Mouse (Mus musculus): ENCODE measurements around the gene Tas2r114. TPM values are rescaled to one million over a fixed set of nuclear protein-coding genes. Genes with fewer than 3 reads are reported as not detected.

Tas2r114 gene
- not detected for polyA plus RNA-seq (2017; shearing (Covaris generic))

DNA sequence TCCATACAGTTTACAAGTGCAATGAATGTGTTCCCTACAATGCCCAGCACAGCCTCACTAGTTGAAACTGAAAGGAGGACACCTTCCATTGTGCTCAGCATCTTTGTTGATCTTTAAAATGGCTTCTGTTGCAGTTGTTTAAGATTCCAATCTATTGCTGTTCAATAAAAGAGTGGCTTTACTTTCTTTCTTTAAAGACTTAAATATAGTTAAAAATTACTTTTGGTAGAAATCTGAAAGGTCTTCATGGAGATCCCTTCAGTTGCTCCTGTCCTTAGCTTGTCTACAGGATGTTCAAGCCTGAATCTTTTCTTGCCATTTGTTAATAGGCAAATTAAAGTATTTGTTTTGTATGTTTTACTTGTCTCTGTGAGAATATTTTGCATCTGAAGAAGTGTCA is at the start of gene Tas2r114:
Tas2r114 (minus strand) TSS at position 101 of the 400 bp plus-strand sequence.

DNA sequence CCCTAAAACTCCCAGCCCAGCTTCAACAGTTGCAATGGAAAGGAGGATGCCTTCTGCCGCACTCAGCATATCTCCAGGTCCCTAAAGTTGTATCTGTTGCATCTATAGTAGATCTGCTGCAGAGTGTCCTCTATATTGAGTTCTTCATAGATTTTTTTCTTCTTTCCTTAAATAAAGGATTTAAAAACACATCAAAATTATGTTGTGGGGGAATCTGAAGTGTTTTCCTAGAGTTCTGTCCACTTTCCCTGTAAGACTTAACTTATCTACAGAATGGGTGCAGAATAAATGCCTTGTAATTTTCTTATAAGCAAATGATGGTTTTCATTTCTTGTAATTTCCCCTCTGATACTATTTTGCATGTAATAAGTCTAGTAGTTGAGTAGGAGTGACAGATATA is 2.5 kb downstream of the Tas2r114 start, which contains the start of gene Tas2r105:
Tas2r105 (minus strand) TSS at position 101 of the 400 bp plus-strand sequence.

GRCm38 (mm10) chr6:131685644-131686043 is 4.2 kb downstream of the Tas2r114 start, which contains the start of gene Tas2r104:
Gene Tas2r104, minus strand, starts transcription at chr6:131685744.

DNA sequence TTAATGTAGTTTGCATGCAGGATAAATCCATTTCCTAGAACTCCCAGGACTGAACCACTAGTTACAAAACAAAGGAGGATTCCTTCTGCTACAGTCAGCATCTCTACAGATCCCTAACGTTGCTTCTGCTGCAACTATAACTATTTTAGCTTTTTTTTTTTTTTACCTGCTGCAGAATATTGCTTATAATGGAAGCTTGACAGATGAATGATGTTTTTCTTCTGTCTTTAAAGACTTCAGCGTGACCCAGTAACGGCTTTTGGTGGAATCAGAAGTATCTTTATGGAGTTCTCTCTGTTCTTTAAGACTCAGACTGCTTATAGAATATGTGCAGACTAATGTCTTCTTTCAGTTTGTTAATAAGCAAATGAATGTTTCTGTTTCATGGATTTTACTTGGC is 11.1 kb downstream of the Tas2r114 start, which contains the start of gene Tas2r106:
Tas2r106 (minus strand) TSS at position 101 of the 400 bp plus-strand sequence.

GRCm38 (mm10) chr6:131660049-131660448 is 29.8 kb downstream of the Tas2r114 start, which contains the start of gene Tas2r107:
Gene Tas2r107, minus strand, starts transcription at chr6:131660149.

Other genes starting within 250 kb of the Tas2r114 start
- 1.1 TPM for gene 5430401F13Rik, start 203.7 kb downstream of the Tas2r114 start, polyA plus RNA-seq (2017; shearing (Covaris generic))
- 0.69 TPM for gene Gm6619, start 203.7 kb downstream of the Tas2r114 start, polyA plus RNA-seq (2017; shearing (Covaris generic))
- gene Tas2r130, start 59.2 kb downstream of the Tas2r114 start, polyA plus RNA-seq (2017; shearing (Covaris generic)) = 0.35 TPM
- gene Tas2r107, start 29.9 kb downstream of the Tas2r114 start, polyA plus RNA-seq (2017; shearing (Covaris generic)) = not detected
- gene Tas2r106, start 11.2 kb downstream of the Tas2r114 start, polyA plus RNA-seq (2017; shearing (Covaris generic)) = not detected
- not detected for gene Tas2r104, start 4.3 kb downstream of the Tas2r114 start, polyA plus RNA-seq (2017; shearing (Covaris generic))
- not detected for gene Tas2r105, start 2.6 kb downstream of the Tas2r114 start, polyA plus RNA-seq (2017; shearing (Covaris generic))

Measured in effector memory CD4-positive, alpha-beta T cell, adult 7 months (primary cell).